Mouse (Mus musculus): ENCODE data around the gene Rbfox1. TPM values are rescaled to one million over a fixed set of nuclear protein-coding genes. Genes with fewer than 3 reads are reported as not detected.

The Rbfox1 gene
- polyA plus RNA-seq, 1 experiment from 2014 or later, result 14.6 TPM

GRCm38 (mm10) chr16:6424738-6425137 is 539.6 kb downstream of the Rbfox1 start:
- H3K27ac ChIP-seq, result no peak overlapping the region
- no peaks in the 10 kb centered on the region for H3K9me3 ChIP-seq
- WGBS, result 84% methylated on average over 2 of the region's 2 CpGs
- H3K27me3 ChIP-seq (ENCODE audit: insufficient read depth, poor library complexity, severe bottlenecking), result no peaks in the 10 kb centered on the region
- DNase-seq (ENCODE audit: low spot score), result no peak
- 0 out of 2 replicates have a peak, but pooled peaks cover 4% of the 10 kb centered on the region for H3K4me1 ChIP-seq (replicated peaks)
- H3K36me3 ChIP-seq, result no peaks in the 10 kb centered on the region
- H3K4me3 ChIP-seq, result no peak overlapping the region

- DNase-seq (ENCODE audit: low spot score), result no peak
- 68% methylated on average over 12 of the region's 12 CpGs for WGBS
- H3K4me3 ChIP-seq, result no peak overlapping the region
- no peaks in the 10 kb centered on the region for H3K9me3 ChIP-seq
- no peaks in the 10 kb centered on the region for H3K36me3 ChIP-seq
- H3K27me3 ChIP-seq (ENCODE audit: insufficient read depth, poor library complexity, severe bottlenecking), result no peaks in the 10 kb centered on the region
- no peak overlapping the region for H3K27ac ChIP-seq
- 0 out of 2 replicates have a peak, but pooled peaks cover 4% of the 10 kb centered on the region for H3K4me1 ChIP-seq (replicated peaks)
Measured at GRCm38 (mm10) chr16:6427292-6428281, 542.4 kb downstream of the Rbfox1 start.

- no peak for DNase-seq (ENCODE audit: low spot score)
- 91% methylated on average over 2 of the region's 2 CpGs for WGBS
- Histone ChIP-seq H3K36me3 (no peaks in the 10 kb centered on the region), H3K4me3 (no peak overlapping the region), H3K9me3 (no peaks in the 10 kb centered on the region), H3K27ac (no peak overlapping the region), H3K27me3 (ENCODE audit: insufficient read depth, poor library complexity, severe bottlenecking) (no peaks in the 10 kb centered on the region), H3K4me1 (replicated peaks) (0 out of 2 replicates have a peak, but pooled peaks cover 4% of the 10 kb centered on the region)
Measured at GRCm38 (mm10) chr16:6430981-6431380, 545.8 kb downstream of the Rbfox1 start.

GRCm38 (mm10) chr16:6436445-6436844 is 551.3 kb downstream of the Rbfox1 start:
- Histone ChIP-seq H3K9me3 (no peaks in the 10 kb centered on the region), H3K4me3 (no peak overlapping the region), H3K4me1 (replicated peaks) (no peaks in the 10 kb centered on the region), H3K36me3 (no peaks in the 10 kb centered on the region), H3K27me3 (ENCODE audit: insufficient read depth, poor library complexity, severe bottlenecking) (no peaks in the 10 kb centered on the region), H3K27ac (no peak overlapping the region)
- no peak for DNase-seq (ENCODE audit: low spot score)
- 64% methylated on average over 2 of the region's 2 CpGs for WGBS

GRCm38 (mm10) chr16:6448250-6448649 is 563.1 kb downstream of the Rbfox1 start:
- Histone ChIP-seq H3K27ac (no peak overlapping the region), H3K4me3 (no peak overlapping the region), H3K27me3 (ENCODE audit: insufficient read depth, poor library complexity, severe bottlenecking) (no peaks in the 10 kb centered on the region), H3K4me1 (replicated peaks) (no peaks in the 10 kb centered on the region), H3K9me3 (no peaks in the 10 kb centered on the region), H3K36me3 (no peaks in the 10 kb centered on the region)
- 67% methylated on average over 5 of the region's 5 CpGs for WGBS
- DNase-seq (ENCODE audit: low spot score), result peak; percentile 2

- H3K9me3 ChIP-seq, result no peaks in the 10 kb centered on the region
- H3K36me3 ChIP-seq, result no peaks in the 10 kb centered on the region
- peak; percentile 3 for DNase-seq (ENCODE audit: low spot score)
- no peaks in the 10 kb centered on the region for H3K4me1 ChIP-seq (replicated peaks)
- no peaks in the 10 kb centered on the region for H3K27me3 ChIP-seq (ENCODE audit: insufficient read depth, poor library complexity, severe bottlenecking)
- no peak overlapping the region for H3K4me3 ChIP-seq
- H3K27ac ChIP-seq, result no peak overlapping the region
- WGBS, result 71% methylated on average over 3 of the region's 3 CpGs
Measured at GRCm38 (mm10) chr16:6455349-6455748, 570.2 kb downstream of the Rbfox1 start.

- Histone ChIP-seq H3K27me3 (ENCODE audit: insufficient read depth, poor library complexity, severe bottlenecking) (no peaks in the 10 kb centered on the region), H3K4me3 (no peak overlapping the region), H3K27ac (no peak overlapping the region), H3K9me3 (no peaks in the 10 kb centered on the region), H3K4me1 (replicated peaks) (no peaks in the 10 kb centered on the region), H3K36me3 (no peaks in the 10 kb centered on the region)
- no peak for DNase-seq (ENCODE audit: low spot score)
- 76% methylated on average over 1 of the region's 1 CpGs for WGBS
Measured at GRCm38 (mm10) chr16:6479094-6479590, 594.0 kb downstream of the Rbfox1 start.

GRCm38 (mm10) chr16:6479616-6480410 is 594.7 kb downstream of the Rbfox1 start:
- 24% methylated on average over 3 of the region's 3 CpGs for WGBS
- Histone ChIP-seq H3K27ac (no peak overlapping the region), H3K36me3 (no peaks in the 10 kb centered on the region), H3K27me3 (ENCODE audit: insufficient read depth, poor library complexity, severe bottlenecking) (no peaks in the 10 kb centered on the region), H3K4me1 (replicated peaks) (no peaks in the 10 kb centered on the region), H3K4me3 (no peak overlapping the region), H3K9me3 (no peaks in the 10 kb centered on the region)
- no peak for DNase-seq (ENCODE audit: low spot score)

- Histone ChIP-seq H3K4me1 (replicated peaks) (no peaks in the 10 kb centered on the region), H3K4me3 (no peak overlapping the region), H3K9me3 (no peaks in the 10 kb centered on the region), H3K27ac (no peak overlapping the region), H3K36me3 (no peaks in the 10 kb centered on the region), H3K27me3 (ENCODE audit: insufficient read depth, poor library complexity, severe bottlenecking) (no peaks in the 10 kb centered on the region)
- 13% methylated on average over 5 of the region's 5 CpGs for WGBS
- DNase-seq (ENCODE audit: low spot score), result peak; percentile 60
Measured at GRCm38 (mm10) chr16:6480411-6480728, 595.2 kb downstream of the Rbfox1 start.

- H3K27me3 ChIP-seq (ENCODE audit: insufficient read depth, poor library complexity, severe bottlenecking), result no peaks in the 10 kb centered on the region
- WGBS, result 84% methylated on average over 8 of the region's 8 CpGs
- no peak overlapping the region for H3K4me3 ChIP-seq
- H3K9me3 ChIP-seq, result no peaks in the 10 kb centered on the region
- H3K27ac ChIP-seq, result no peak overlapping the region
- DNase-seq (ENCODE audit: low spot score), result no peak
- H3K4me1 ChIP-seq (replicated peaks), result no peaks in the 10 kb centered on the region
- H3K36me3 ChIP-seq, result no peaks in the 10 kb centered on the region
Measured at GRCm38 (mm10) chr16:6483628-6484027, 598.5 kb downstream of the Rbfox1 start.

- WGBS, result 77% methylated on average over 3 of the region's 3 CpGs
- no peaks in the 10 kb centered on the region for H3K4me1 ChIP-seq (replicated peaks)
- H3K4me3 ChIP-seq, result no peak overlapping the region
- no peak for DNase-seq (ENCODE audit: low spot score)
- H3K27ac ChIP-seq, result no peak overlapping the region
- H3K36me3 ChIP-seq, result no peaks in the 10 kb centered on the region
- no peaks in the 10 kb centered on the region for H3K27me3 ChIP-seq (ENCODE audit: insufficient read depth, poor library complexity, severe bottlenecking)
- H3K9me3 ChIP-seq, result no peaks in the 10 kb centered on the region
Measured at GRCm38 (mm10) chr16:6485631-6486030, 600.5 kb downstream of the Rbfox1 start.

- Histone ChIP-seq H3K27ac (no peak overlapping the region), H3K36me3 (no peaks in the 10 kb centered on the region), H3K27me3 (ENCODE audit: insufficient read depth, poor library complexity, severe bottlenecking) (no peaks in the 10 kb centered on the region), H3K9me3 (no peaks in the 10 kb centered on the region), H3K4me1 (replicated peaks) (no peaks in the 10 kb centered on the region), H3K4me3 (no peak overlapping the region)
- WGBS, result 30% methylated on average over 8 of the region's 8 CpGs
- DNase-seq (ENCODE audit: low spot score), result peak; percentile 39
Measured at GRCm38 (mm10) chr16:6502219-6502618, 617.1 kb downstream of the Rbfox1 start.

All from hindbrain, embryonic 10.5 days (tissue).